Mouse (Mus musculus): ENCODE measurements around the gene Ptrh2. TPM values are rescaled to one million over a fixed set of nuclear protein-coding genes. Genes with fewer than 3 reads are reported as not detected.

Gene Ptrh2
- polyA plus RNA-seq, 1 experiment from 2014 or later, result 21.5 TPM

- 71% methylated on average over 4 of the region's 4 CpGs for WGBS
- H3K27me3 ChIP-seq (replicated peaks), result no peaks in the 10 kb centered on the region
- ATAC-seq (ENCODE audit: insufficient number of reproducible peaks, low FRiP score), result no peak
- 0 out of 2 replicates have a peak overlapping the region, but pooled peaks have one; percentile 4 for H3K27ac ChIP-seq (ENCODE audit: poor library complexity, severe bottlenecking)
- H3K4me1 ChIP-seq (replicated peaks), result peaks cover 14% of the 10 kb centered on the region
- H3K4me3 ChIP-seq, result no peak overlapping the region
- H3K9me3 ChIP-seq (replicated peaks), result no peaks in the 10 kb centered on the region
- no peak overlapping the region for H3K4me2 ChIP-seq
- no peaks in the 10 kb centered on the region for H3K36me3 ChIP-seq
- no peak overlapping the region for H3K9ac ChIP-seq
These were observed 31.2 kb upstream of the Ptrh2 start for GRCm38 (mm10) chr11:86652578-86652979.

GRCm38 (mm10) chr11:86653446-86653845, 30.3 kb upstream of the Ptrh2 start:
- peaks cover 14% of the 10 kb centered on the region for H3K4me1 ChIP-seq (replicated peaks)
- H3K27ac ChIP-seq (ENCODE audit: poor library complexity, severe bottlenecking), result no peak overlapping the region
- no peak overlapping the region for H3K4me3 ChIP-seq
- ATAC-seq (ENCODE audit: insufficient number of reproducible peaks, low FRiP score), result no peak
- no peak overlapping the region for H3K4me2 ChIP-seq
- WGBS, result 30% methylated on average over 3 of the region's 3 CpGs
- H3K9me3 ChIP-seq (replicated peaks), result no peaks in the 10 kb centered on the region
- no peaks in the 10 kb centered on the region for H3K27me3 ChIP-seq (replicated peaks)
- H3K36me3 ChIP-seq, result no peaks in the 10 kb centered on the region
- H3K9ac ChIP-seq, result no peak overlapping the region

DNA sequence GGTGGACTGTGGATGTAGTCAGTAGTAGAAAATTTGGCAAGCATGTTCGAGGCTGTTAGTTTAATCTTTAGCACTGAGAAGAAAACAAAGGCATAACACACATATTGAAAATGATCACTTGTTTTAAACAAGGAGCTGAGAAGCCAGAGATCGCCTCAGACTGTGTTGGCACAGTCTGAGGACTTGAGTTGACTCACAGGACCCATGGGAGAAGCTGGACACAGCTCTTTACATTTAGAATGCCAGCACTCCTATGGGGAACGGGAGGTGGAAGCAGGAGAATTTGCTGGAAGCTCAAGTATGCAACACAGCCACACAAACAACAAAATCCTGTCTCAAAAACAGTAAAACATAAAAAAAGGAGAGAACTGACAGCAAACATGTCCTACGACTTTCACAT, 29.7 kb upstream of the Ptrh2 start:
- 83% methylated on average over 4 of the region's 4 CpGs for WGBS
- ATAC-seq (ENCODE audit: insufficient number of reproducible peaks, low FRiP score), result no peak
- no peaks in the 10 kb centered on the region for H3K36me3 ChIP-seq
- H3K4me2 ChIP-seq, result no peak overlapping the region
- H3K9ac ChIP-seq, result no peak overlapping the region
- H3K4me3 ChIP-seq, result no peak overlapping the region
- H3K4me1 ChIP-seq (replicated peaks), result peaks cover 14% of the 10 kb centered on the region
- no peak overlapping the region for H3K27ac ChIP-seq (ENCODE audit: poor library complexity, severe bottlenecking)
- H3K9me3 ChIP-seq (replicated peaks), result no peaks in the 10 kb centered on the region
- no peaks in the 10 kb centered on the region for H3K27me3 ChIP-seq (replicated peaks)

DNA sequence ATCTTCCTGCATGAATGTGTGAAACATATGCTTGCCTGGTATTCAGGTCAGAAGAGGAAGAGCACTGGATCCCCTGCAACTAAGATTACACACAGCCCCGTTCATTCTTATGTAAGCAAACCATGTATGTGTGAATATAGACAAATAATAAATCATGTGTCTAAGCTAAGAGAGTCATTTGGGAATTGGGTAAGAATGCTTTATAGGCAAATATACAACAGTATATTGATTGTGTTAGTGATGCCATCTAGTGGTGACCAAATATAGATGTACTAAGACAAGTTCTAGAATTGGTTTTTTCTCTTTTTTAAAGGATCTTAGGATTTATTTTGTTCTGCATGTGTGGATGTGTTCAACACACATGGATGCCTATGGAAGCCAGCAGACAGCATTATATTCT, 28.1 kb upstream of the Ptrh2 start:
- no peaks in the 10 kb centered on the region for H3K9me3 ChIP-seq (replicated peaks)
- no peak overlapping the region for H3K4me2 ChIP-seq
- H3K9ac ChIP-seq, result no peak overlapping the region
- H3K27me3 ChIP-seq (replicated peaks), result no peaks in the 10 kb centered on the region
- peaks cover 14% of the 10 kb centered on the region for H3K4me1 ChIP-seq (replicated peaks)
- no peak overlapping the region for H3K27ac ChIP-seq (ENCODE audit: poor library complexity, severe bottlenecking)
- 69% methylated on average over 1 of the region's 1 CpGs for WGBS
- peaks cover 4% of the 10 kb centered on the region for H3K36me3 ChIP-seq
- ATAC-seq (ENCODE audit: insufficient number of reproducible peaks, low FRiP score), result no peak
- no peak overlapping the region for H3K4me3 ChIP-seq

DNA sequence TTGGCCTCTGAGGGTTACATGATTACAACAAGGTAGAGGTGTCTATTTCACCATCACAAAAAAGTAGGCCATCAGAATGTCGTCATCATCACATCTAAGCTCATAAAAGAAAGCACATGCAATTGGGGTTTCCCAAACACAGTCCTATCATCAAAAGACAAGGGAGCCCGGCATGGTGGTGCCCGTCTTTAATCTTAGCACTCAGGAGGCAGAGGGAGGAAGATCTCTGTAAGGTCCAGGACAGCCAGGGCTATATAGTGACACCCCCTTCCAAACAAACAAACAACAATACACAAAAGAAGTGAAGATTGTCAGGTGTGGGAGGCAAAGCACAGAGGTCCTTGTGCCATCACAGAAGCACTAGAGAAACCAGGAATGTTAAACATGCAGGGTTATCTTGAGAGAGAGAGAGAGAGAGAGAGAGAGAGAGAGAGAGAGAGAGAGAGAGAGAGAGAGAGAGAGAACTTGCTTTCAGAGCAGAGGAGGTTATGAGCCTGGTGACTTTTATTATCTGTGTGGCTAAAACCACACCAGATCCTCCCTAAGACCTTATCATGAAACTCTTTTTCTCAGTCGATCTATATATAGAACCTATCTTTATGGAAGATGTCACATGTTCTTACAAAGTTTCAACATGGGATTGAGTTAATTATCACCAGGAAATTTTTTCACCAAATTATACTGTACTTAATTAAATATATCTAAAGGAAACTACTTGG, 26.8 kb upstream of the Ptrh2 start:
- 29% methylated on average over 4 of the region's 4 CpGs for WGBS
- no peak overlapping the region for H3K4me3 ChIP-seq
- no peaks in the 10 kb centered on the region for H3K27me3 ChIP-seq (replicated peaks)
- H3K4me1 ChIP-seq (replicated peaks), result peaks cover 14% of the 10 kb centered on the region
- H3K9me3 ChIP-seq (replicated peaks), result no peaks in the 10 kb centered on the region
- H3K9ac ChIP-seq, result no peak overlapping the region
- no peak overlapping the region for H3K4me2 ChIP-seq
- H3K27ac ChIP-seq (ENCODE audit: poor library complexity, severe bottlenecking), result peak overlapping the region; percentile 66
- H3K36me3 ChIP-seq, result peaks cover 15% of the 10 kb centered on the region
- ATAC-seq (ENCODE audit: insufficient number of reproducible peaks, low FRiP score), result no peak

- ATAC-seq (ENCODE audit: insufficient number of reproducible peaks, low FRiP score), result no peak
These were observed 25.9 kb upstream of the Ptrh2 start for GRCm38 (mm10) chr11:86657863-86658262.

DNA sequence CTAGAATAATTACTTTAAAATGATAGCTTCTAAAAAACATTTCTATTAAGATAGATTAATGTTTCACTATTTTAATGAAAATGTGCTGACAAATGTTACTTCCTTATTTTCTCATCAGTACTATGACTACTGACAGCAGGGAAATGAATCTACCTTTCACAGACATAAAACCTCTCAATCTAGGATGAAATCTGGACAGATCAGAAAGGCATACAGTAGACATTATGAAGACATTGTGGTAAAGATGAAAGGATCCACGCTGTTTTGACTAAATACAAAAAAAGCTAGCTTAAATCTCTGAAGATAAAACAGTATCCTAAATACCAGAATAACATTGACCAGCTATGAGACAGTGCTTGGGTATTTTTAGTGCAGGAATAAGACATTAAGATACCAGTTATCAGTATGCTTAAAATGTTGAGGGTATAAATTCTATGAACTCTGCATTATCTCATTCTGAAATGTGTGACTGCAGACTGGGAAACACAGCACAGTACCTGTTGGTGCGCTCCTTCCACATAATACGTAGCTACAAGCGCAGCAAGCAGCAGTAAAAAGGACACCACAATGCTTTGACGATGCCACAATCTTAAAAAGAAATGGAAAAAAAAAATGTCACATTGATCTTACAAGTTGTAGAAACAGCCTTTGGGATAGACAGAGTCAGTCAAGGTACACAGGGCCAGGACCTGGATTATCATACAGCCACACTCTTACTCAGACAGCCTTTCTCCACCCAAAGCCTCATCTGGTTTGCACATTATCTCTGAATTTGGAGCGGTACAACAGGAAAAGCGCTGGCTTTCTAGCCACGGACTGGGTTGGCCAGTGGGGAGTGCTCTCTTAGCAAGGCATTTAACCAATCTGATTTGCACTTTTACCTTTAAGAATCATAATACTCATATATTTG, 20.5 kb upstream of the Ptrh2 start:
- H3K4me3 ChIP-seq, result no peak overlapping the region
- no peaks in the 10 kb centered on the region for H3K27me3 ChIP-seq (replicated peaks)
- ATAC-seq (ENCODE audit: insufficient number of reproducible peaks, low FRiP score), result peak; percentile 55; the same call in 1 of the 2 replicates
- WGBS, result 72% methylated on average over 8 of the region's 8 CpGs
- H3K4me2 ChIP-seq, result no peak overlapping the region
- peaks cover 34% of the 10 kb centered on the region for H3K36me3 ChIP-seq
- no peak overlapping the region for H3K9ac ChIP-seq
- no peaks in the 10 kb centered on the region for H3K9me3 ChIP-seq (replicated peaks)
- H3K27ac ChIP-seq (ENCODE audit: poor library complexity, severe bottlenecking), result no peak overlapping the region
- no peaks in the 10 kb centered on the region for H3K4me1 ChIP-seq (replicated peaks)

More at GRCm38 (mm10) chr11:86657863-86658262, 25.9 kb upstream of the Ptrh2 start:
- Histone ChIP-seq H3K4me1 (replicated peaks) (peaks cover 10% of the 10 kb centered on the region), H3K27me3 (replicated peaks) (no peaks in the 10 kb centered on the region), H3K4me2 (no peak overlapping the region), H3K4me3 (no peak overlapping the region), H3K36me3 (peaks cover 21% of the 10 kb centered on the region), H3K27ac (ENCODE audit: poor library complexity, severe bottlenecking) (no peak overlapping the region), H3K9me3 (replicated peaks) (no peaks in the 10 kb centered on the region), H3K9ac (no peak overlapping the region)

GRCm38 (mm10) chr11:86663977-86664376, 19.8 kb upstream of the Ptrh2 start:
- no peak for ATAC-seq (ENCODE audit: insufficient number of reproducible peaks, low FRiP score)

GRCm38 (mm10) chr11:86664406-86664805, 19.4 kb upstream of the Ptrh2 start:
- ATAC-seq (ENCODE audit: insufficient number of reproducible peaks, low FRiP score), result no peak
- Histone ChIP-seq H3K9ac (no peak overlapping the region), H3K4me3 (no peak overlapping the region)

More at GRCm38 (mm10) chr11:86663977-86664376, 19.8 kb upstream of the Ptrh2 start:
- H3K4me2 ChIP-seq, result no peak overlapping the region
- H3K9ac ChIP-seq, result no peak overlapping the region
- peaks cover 34% of the 10 kb centered on the region for H3K36me3 ChIP-seq
- H3K4me1 ChIP-seq (replicated peaks), result no peaks in the 10 kb centered on the region
- no peaks in the 10 kb centered on the region for H3K27me3 ChIP-seq (replicated peaks)
- no peak overlapping the region for H3K27ac ChIP-seq (ENCODE audit: poor library complexity, severe bottlenecking)
- no peak overlapping the region for H3K4me3 ChIP-seq
- H3K9me3 ChIP-seq (replicated peaks), result no peaks in the 10 kb centered on the region

DNA sequence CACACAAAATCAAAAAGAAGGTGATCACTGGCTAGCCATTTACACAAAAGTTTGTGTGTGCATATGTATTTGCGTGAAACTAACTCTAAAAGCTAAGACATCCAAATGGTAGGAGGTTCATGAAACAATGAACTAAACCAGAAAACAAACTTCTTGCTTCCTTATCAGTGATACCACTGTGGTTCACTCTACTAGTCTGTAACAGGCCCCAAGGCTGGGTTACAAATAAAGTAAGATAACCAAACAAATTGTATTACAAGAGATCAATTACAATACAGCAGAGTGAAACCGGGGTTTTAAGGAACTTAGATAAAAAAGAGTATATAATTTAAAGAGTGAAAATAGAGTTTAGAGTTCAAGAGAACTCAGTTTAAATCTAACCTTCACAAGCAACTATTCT, 16.2 kb upstream of the Ptrh2 start:
- ATAC-seq (ENCODE audit: insufficient number of reproducible peaks, low FRiP score), result no peak
- no peak overlapping the region for H3K4me3 ChIP-seq
- no peak overlapping the region for H3K27ac ChIP-seq (ENCODE audit: poor library complexity, severe bottlenecking)
- H3K9ac ChIP-seq, result no peak overlapping the region
- H3K9me3 ChIP-seq (replicated peaks), result no peaks in the 10 kb centered on the region
- 91% methylated on average over 2 of the region's 2 CpGs for WGBS
- H3K4me1 ChIP-seq (replicated peaks), result peaks cover 10% of the 10 kb centered on the region
- H3K27me3 ChIP-seq (replicated peaks), result no peaks in the 10 kb centered on the region
- peaks cover 15% of the 10 kb centered on the region for H3K36me3 ChIP-seq
- H3K4me2 ChIP-seq, result no peak overlapping the region

More at GRCm38 (mm10) chr11:86664406-86664805, 19.4 kb upstream of the Ptrh2 start:
- Histone ChIP-seq H3K4me1 (replicated peaks) (no peaks in the 10 kb centered on the region), H3K27me3 (replicated peaks) (no peaks in the 10 kb centered on the region), H3K4me2 (no peak overlapping the region), H3K27ac (ENCODE audit: poor library complexity, severe bottlenecking) (no peak overlapping the region), H3K36me3 (peaks cover 34% of the 10 kb centered on the region), H3K9me3 (replicated peaks) (no peaks in the 10 kb centered on the region)
- 79% methylated on average over 3 of the region's 3 CpGs for WGBS

DNA sequence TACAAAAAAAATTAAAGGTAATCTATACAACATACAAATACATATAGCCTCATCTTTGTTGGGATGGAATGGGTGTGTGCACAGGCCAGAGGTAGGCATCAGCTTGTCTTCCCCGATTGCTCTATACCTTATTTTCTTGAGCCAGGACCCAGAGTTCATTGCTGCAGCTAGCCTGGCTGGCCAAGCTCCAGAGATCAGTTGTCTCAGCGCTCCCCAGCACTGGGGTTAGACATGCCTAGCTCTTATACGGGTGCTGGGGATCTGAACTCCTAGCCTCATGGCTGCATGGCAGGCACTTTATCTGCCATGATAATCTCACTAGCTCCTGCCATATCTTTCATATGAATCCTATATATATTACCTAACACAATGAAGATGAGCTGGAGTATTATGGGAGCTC, 15.6 kb upstream of the Ptrh2 start:
- WGBS, result 89% methylated on average over 3 of the region's 3 CpGs

More for the DNA sequence above, 15.6 kb upstream of the Ptrh2 start:
- no peak overlapping the region for H3K27ac ChIP-seq (ENCODE audit: poor library complexity, severe bottlenecking)
- ATAC-seq (ENCODE audit: insufficient number of reproducible peaks, low FRiP score), result no peak
- H3K9me3 ChIP-seq (replicated peaks), result no peaks in the 10 kb centered on the region
- H3K9ac ChIP-seq, result no peak overlapping the region
- no peak overlapping the region for H3K4me3 ChIP-seq
- no peaks in the 10 kb centered on the region for H3K27me3 ChIP-seq (replicated peaks)
- peaks cover 13% of the 10 kb centered on the region for H3K36me3 ChIP-seq
- no peak overlapping the region for H3K4me2 ChIP-seq
- peaks cover 10% of the 10 kb centered on the region for H3K4me1 ChIP-seq (replicated peaks)

All from heart, embryonic 12.5 days (tissue).